Mouse (Mus musculus) ES-E14 (cell line): Measurements from ENCODE around the gene Wdr92. TPM values are rescaled to one million over a fixed set of nuclear protein-coding genes. Genes with fewer than 3 reads are reported as not detected.

Source experiments
- DNase-seq: peaks from one replicate; pipeline ENCODE4 v3.0.0-alpha.2; 2013; ENCODE audit warnings: low read depth, low spot score
- H3K27ac ChIP-seq: 2 replicates; pipeline ENCODE4 v1.5.1; 2012; ENCODE audit warnings: low read depth, mild to moderate bottlenecking, low read length, moderate library complexity, mixed read lengths; ENCODE audit not compliant: poor library complexity, insufficient read depth, severe bottlenecking
- H3K36me3 ChIP-seq: 2 replicates; pipeline ENCODE4 v1.6.1; 2012; ENCODE audit warnings: mild to moderate bottlenecking, low read length, moderate library complexity, mixed read lengths; ENCODE audit not compliant: control insufficient read depth, poor library complexity, insufficient read depth, severe bottlenecking
- H3K4me1 ChIP-seq, 2 experiments: fragments of 150-350 bp in 1 of 2; sonication (generic) in 1 of 2; 2 replicates each; pipeline ENCODE4 v1.6.1; 2012; ENCODE audit warnings: low read length in 2 of 2, mild to moderate bottlenecking in 1 of 2, mixed read lengths in 1 of 2; ENCODE audit not compliant: control insufficient read depth in 2 of 2, insufficient read depth in 2 of 2, poor library complexity in 1 of 2
- H3K4me3 ChIP-seq, 2 experiments: fragments of 150-350 bp in 1 of 2; sonication (generic) in 1 of 2; 2 replicates each; pipeline ENCODE4 v1.5.1; 2012; ENCODE audit warnings: low read length in 2 of 2, low read depth in 1 of 2, mild to moderate bottlenecking in 1 of 2, mixed read lengths in 1 of 2; ENCODE audit not compliant: insufficient read depth in 1 of 2, poor library complexity in 1 of 2, severe bottlenecking in 1 of 2
- H3K9ac ChIP-seq: 2 replicates; pipeline ENCODE4 v1.6.1; 2012; ENCODE audit warnings: low read depth, mild to moderate bottlenecking, low read length, mixed read lengths; ENCODE audit not compliant: poor library complexity, insufficient read depth, severe bottlenecking
- H3K9me3 ChIP-seq: fragments of 150-350 bp; sonication (generic); 2 replicates; pipeline ENCODE4 v1.6.1; 2012; ENCODE audit warnings: low read depth, mild to moderate bottlenecking, low read length; ENCODE audit not compliant: control insufficient read depth, insufficient read depth
- CHD2 ChIP-seq: IDR thresholded peaks from 2 replicates; pipeline ENCODE4 v1.6.1; 2014; ENCODE audit warnings: mild to moderate bottlenecking, low read depth, low read length, inconsistent platforms
- HCFC1 ChIP-seq: IDR thresholded peaks from 2 replicates; pipeline ENCODE4 v1.6.1; 2012; ENCODE audit warnings: low read length, inconsistent platforms, borderline replicate concordance; ENCODE audit not compliant: insufficient read depth
- MAFK ChIP-seq: IDR thresholded peaks from 2 replicates; pipeline ENCODE4 v1.6.1; 2014; ENCODE audit warnings: mild to moderate bottlenecking, low read depth, low read length, inconsistent platforms; ENCODE audit not compliant: insufficient read depth
- ZC3H11A ChIP-seq: IDR thresholded peaks from 2 replicates; pipeline ENCODE4 v1.6.1; 2012; ENCODE audit warnings: low read depth, mild to moderate bottlenecking, inconsistent platforms, low read length, borderline replicate concordance
- ZNF384 ChIP-seq: IDR thresholded peaks from 2 replicates; pipeline ENCODE4 v1.6.1; 2012; ENCODE audit warnings: low read depth, low read length, inconsistent platforms
- in situ Hi-C, 2 experiments: fragments of 600-800 bp; cut with MboI; formaldehyde crosslinking; loops; one replicate each; pipeline ENCODE4 v1.15.1; 2025; ENCODE audit warnings: low sequenced_read_pairs in 2 of 2, inconsistent platforms in 1 of 2; ENCODE audit not compliant: unreplicated experiment in 2 of 2
- total RNA-seq: library from RNA; depleted of rRNA; stranded (reverse); fragments of 300-350 nt; gene quantifications from 2 replicates; pipeline ENCODE4 v1.2.3, GENCODE M21; 2012

Gene Wdr92
- total RNA-seq, 1 experiment: 31.5 TPM

- Histone ChIP-seq H3K36me3 (peaks cover 13% of the 10 kb centered on the region), H3K9me3 (no peaks in the 10 kb centered on the region), H3K4me1 (0 out of 4 replicates have a peak, but pooled peaks cover 0 to 1% of the 10 kb centered on the region in 2 experiments), H3K4me3 (peak overlapping the region; percentile 76 to 93), H3K27ac (peak overlapping the region; percentile 14; the same call in 1 of the 2 replicates), H3K9ac (peak overlapping the region; percentile 97)
- no peak for TF ChIP-seq HCFC1
- no peak for TF ChIP-seq MAFK
- no peak for TF ChIP-seq CHD2
- TF ChIP-seq ZC3H11A: no peak
- no peak for TF ChIP-seq ZNF384
- DNase-seq: no peak
- in situ Hi-C loops: no loop called here
These were observed 30.2 kb downstream of the Wdr92 start for GRCm38 (mm10) chr11:17212141-17212495.

GRCm38 (mm10) chr11:17212903-17213509 is 31.1 kb downstream of the Wdr92 start:
- Histone ChIP-seq H3K4me1 (0 out of 4 replicates have a peak, but pooled peaks cover 0 to 1% of the 10 kb centered on the region in 2 experiments), H3K9ac (no peak overlapping the region), H3K36me3 (peaks cover 7% of the 10 kb centered on the region), H3K4me3 (peak overlapping the region in 1 of 2 experiments; percentile 76; a peak in 2 of 4 replicates), H3K9me3 (no peaks in the 10 kb centered on the region), H3K27ac (no peak overlapping the region)
- in situ Hi-C loops: no loop called here
- no peak for TF ChIP-seq ZNF384
- no peak for TF ChIP-seq CHD2
- TF ChIP-seq HCFC1: no peak
- no peak for TF ChIP-seq ZC3H11A
- no peak for TF ChIP-seq MAFK
- DNase-seq: no peak

- no peak for DNase-seq
- Histone ChIP-seq H3K4me3 (no peak overlapping the region), H3K36me3 (no peaks in the 10 kb centered on the region; the same call in 1 of the 2 replicates), H3K9me3 (no peaks in the 10 kb centered on the region), H3K27ac (no peak overlapping the region), H3K4me1 (0 out of 4 replicates have a peak, but pooled peaks cover 0 to 1% of the 10 kb centered on the region in 2 experiments), H3K9ac (no peak overlapping the region)
- no peak for TF ChIP-seq HCFC1
- no peak for TF ChIP-seq MAFK
- no peak for TF ChIP-seq ZC3H11A
- TF ChIP-seq ZNF384: no peak
- in situ Hi-C loops: no loop called here
These were observed 33.6 kb downstream of the Wdr92 start for GRCm38 (mm10) chr11:17215475-17215874.

GRCm38 (mm10) chr11:17221126-17221525 is 39.2 kb downstream of the Wdr92 start:
- no peak for DNase-seq
- H3K4me1 ChIP-seq: no peaks in the 10 kb centered on the region
- H3K9me3 ChIP-seq: no peaks in the 10 kb centered on the region
- no peak overlapping the region for H3K9ac ChIP-seq
- TF ChIP-seq CHD2 (no peak), ZC3H11A (no peak), ZNF384 (no peak), MAFK (no peak), HCFC1 (no peak)
- H3K4me3 ChIP-seq: no peak overlapping the region
- in situ Hi-C loops: no loop called here
- H3K27ac ChIP-seq: no peak overlapping the region
- no peaks in the 10 kb centered on the region; the same call in 1 of the 2 replicates for H3K36me3 ChIP-seq

GRCm38 (mm10) chr11:17232792-17233191 is 50.9 kb downstream of the Wdr92 start:
- TF ChIP-seq CHD2 (no peak), HCFC1 (no peak), ZNF384 (no peak), MAFK (no peak), ZC3H11A (no peak)
- no peaks in the 10 kb centered on the region for H3K9me3 ChIP-seq
- in situ Hi-C loops: no loop called here
- DNase-seq: no peak
- no peak overlapping the region for H3K27ac ChIP-seq
- peaks cover 8% of the 10 kb centered on the region for H3K36me3 ChIP-seq
- H3K4me1 ChIP-seq: no peaks in the 10 kb centered on the region
- no peak overlapping the region for H3K4me3 ChIP-seq
- no peak overlapping the region for H3K9ac ChIP-seq
